Mouse (Mus musculus) heart, embryonic 11.5 days (tissue): ENCODE results near the gene Tmem136. TPM values are rescaled to one million over a fixed set of nuclear protein-coding genes. Genes with fewer than 3 reads are reported as not detected.
"Not testable (repeated sequence)": the region's sequence is repeated elsewhere in the genome, so short reads cannot be mapped to it uniquely, and the experiment has no call there.

Experiments
- ATAC-seq: fragments of 200-750 bp; cut with Nextera tagmentation; replicated peaks from 2 replicates; pipeline ENCODE4 v1.8.0; 2017; ENCODE audit warnings: moderate library complexity; ENCODE audit not compliant: insufficient number of reproducible peaks, low FRiP score, low TSS enrichment
- H3K27ac ChIP-seq: fragments of 300-500 bp; sonication (generic); 2 replicates; pipeline ENCODE4 v1.5.1; 2014; ENCODE audit warnings: mild to moderate bottlenecking, low read depth, low read length
- H3K27me3 ChIP-seq: fragments of 300-500 bp; sonication (generic); 2 replicates; pipeline ENCODE4 v1.6.1; 2014; ENCODE audit warnings: mild to moderate bottlenecking, low read length, mixed read lengths; ENCODE audit not compliant: control insufficient read depth, insufficient read depth
- H3K36me3 ChIP-seq: fragments of 300-500 bp; sonication (generic); 2 replicates; pipeline ENCODE4 v1.6.1; 2014; ENCODE audit warnings: mild to moderate bottlenecking, low read length, moderate library complexity, mixed read lengths; ENCODE audit not compliant: control insufficient read depth, insufficient read depth
- H3K4me1 ChIP-seq: fragments of 300-500 bp; sonication (generic); 2 replicates; pipeline ENCODE4 v1.6.1; 2014; ENCODE audit warnings: low read length; ENCODE audit not compliant: control insufficient read depth, insufficient read depth
- H3K4me2 ChIP-seq: fragments of 300-500 bp; sonication (generic); 2 replicates; pipeline ENCODE4 v1.6.1; 2014; ENCODE audit warnings: mild to moderate bottlenecking, moderate library complexity
- H3K4me3 ChIP-seq: fragments of 300-500 bp; sonication (generic); 2 replicates; pipeline ENCODE4 v1.5.1; 2014; ENCODE audit warnings: low read depth, low read length
- H3K9ac ChIP-seq: fragments of 300-500 bp; sonication (generic); 2 replicates; pipeline ENCODE4 v1.6.1; 2014; ENCODE audit warnings: mild to moderate bottlenecking, low read depth, low read length, moderate library complexity
- H3K9me3 ChIP-seq: fragments of 300-500 bp; sonication (generic); replicated peaks from 2 replicates; pipeline ENCODE4 v1.6.1; 2016; ENCODE audit warnings: low read length; ENCODE audit not compliant: control insufficient read depth
- WGBS: fragments of 180-500 bp; shearing (Covaris S2); extraction: QIAGEN DNeasy Blood & Tissue Kit; methylation state at CpG from one replicate; pipeline ENCODE4 v1.1.7; 2014; ENCODE audit not compliant: insufficient replicate concordance; 5-methylcytosine and 5-hydroxymethylcytosine counted together
- polyA plus RNA-seq: library from polyadenylated mRNA; unstranded; fragments of >200 nt; fragmentation: Nextera tagmentation; extraction: Ambion mirVana; gene quantifications from 2 replicates; pipeline ENCODE4 v1.2.1, GENCODE M21; 2014

Tmem136 gene
- polyA plus RNA-seq, 1 experiment from 2014 or later = 14.1 TPM

DNA sequence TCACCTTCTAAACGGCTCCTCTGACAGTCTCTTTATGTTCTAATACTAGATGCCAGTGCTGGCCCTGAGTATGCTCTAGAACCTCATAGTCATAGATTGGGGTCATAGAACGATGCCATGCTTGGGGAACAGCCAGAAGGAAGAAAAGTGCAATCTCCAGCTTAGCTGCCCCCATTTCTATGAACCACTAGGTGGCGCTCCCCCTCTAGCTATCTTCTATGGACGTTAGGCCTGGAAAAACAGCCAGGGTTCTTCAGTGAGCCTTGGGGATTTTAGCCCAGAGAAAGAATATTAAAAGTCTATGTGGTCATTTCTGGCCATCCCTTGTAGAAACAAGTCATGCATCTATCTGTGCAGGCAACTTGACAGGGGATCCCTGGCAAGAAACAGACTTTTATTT is 25.5 kb upstream of the Tmem136 start:
- no peak overlapping the region for H3K4me2 ChIP-seq
- H3K4me3 ChIP-seq = no peak overlapping the region
- WGBS = 8% methylated on average over 4 of the region's 4 CpGs
- H3K36me3 ChIP-seq = no peaks in the 10 kb centered on the region
- no peaks in the 10 kb centered on the region for H3K9me3 ChIP-seq
- no peak for ATAC-seq
- peaks cover 3% of the 10 kb centered on the region; the same call in 1 of the 2 replicates for H3K4me1 ChIP-seq
- no peak overlapping the region for H3K27ac ChIP-seq
- no peak overlapping the region for H3K9ac ChIP-seq
- H3K27me3 ChIP-seq = no peaks in the 10 kb centered on the region; the same call in 1 of the 2 replicates

DNA sequence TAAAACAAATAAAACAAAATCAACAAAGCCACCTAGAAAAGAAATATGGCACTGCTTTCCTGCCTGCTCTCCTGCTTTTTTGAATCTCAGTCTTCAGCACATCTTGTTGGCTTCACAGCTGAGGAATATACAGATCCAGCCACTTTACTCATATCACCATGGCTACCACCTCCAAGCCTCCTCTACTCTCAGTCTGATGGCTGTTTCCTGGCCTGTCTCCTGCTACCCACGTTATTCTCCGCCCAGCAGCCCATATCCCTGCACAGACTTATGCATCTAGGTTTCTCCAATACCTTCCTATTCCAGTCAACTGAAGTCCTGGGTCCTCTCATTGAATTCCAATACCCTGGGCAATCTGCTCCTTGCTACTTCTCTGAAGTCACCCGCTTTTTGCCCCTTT is 17.2 kb upstream of the Tmem136 start:
- Histone ChIP-seq H3K4me3 (no peak overlapping the region), H3K4me1 (no peaks in the 10 kb centered on the region), H3K9ac (no peak overlapping the region), H3K27ac (no peak overlapping the region), H3K9me3 (no peaks in the 10 kb centered on the region), H3K36me3 (no peaks in the 10 kb centered on the region), H3K4me2 (no peak overlapping the region), H3K27me3 (no peaks in the 10 kb centered on the region)
- 68% methylated on average over 3 of the region's 3 CpGs for WGBS
- no peak for ATAC-seq

- ATAC-seq = no peak
- WGBS = 31% methylated on average over 4 of the region's 4 CpGs
- no peak overlapping the region for H3K4me2 ChIP-seq
- H3K4me3 ChIP-seq = no peak overlapping the region
- no peaks in the 10 kb centered on the region for H3K27me3 ChIP-seq
- H3K4me1 ChIP-seq = no peaks in the 10 kb centered on the region
- H3K9ac ChIP-seq = no peak overlapping the region
- H3K9me3 ChIP-seq = no peaks in the 10 kb centered on the region
- no peak overlapping the region for H3K27ac ChIP-seq
- no peaks in the 10 kb centered on the region for H3K36me3 ChIP-seq
Observed at GRCm38 (mm10) chr9:43132380-43132779, 16.0 kb upstream of the Tmem136 start.

- Histone ChIP-seq H3K27me3 (no peaks in the 10 kb centered on the region), H3K4me1 (no peaks in the 10 kb centered on the region), H3K36me3 (no peaks in the 10 kb centered on the region), H3K4me2 (no peak overlapping the region), H3K4me3 (no peak overlapping the region), H3K27ac (no peak overlapping the region), H3K9ac (no peak overlapping the region), H3K9me3 (no peaks in the 10 kb centered on the region)
- 65% methylated on average over 5 of the region's 5 CpGs for WGBS
- no peak for ATAC-seq
Observed at GRCm38 (mm10) chr9:43131940-43132339, 15.6 kb upstream of the Tmem136 start.

DNA sequence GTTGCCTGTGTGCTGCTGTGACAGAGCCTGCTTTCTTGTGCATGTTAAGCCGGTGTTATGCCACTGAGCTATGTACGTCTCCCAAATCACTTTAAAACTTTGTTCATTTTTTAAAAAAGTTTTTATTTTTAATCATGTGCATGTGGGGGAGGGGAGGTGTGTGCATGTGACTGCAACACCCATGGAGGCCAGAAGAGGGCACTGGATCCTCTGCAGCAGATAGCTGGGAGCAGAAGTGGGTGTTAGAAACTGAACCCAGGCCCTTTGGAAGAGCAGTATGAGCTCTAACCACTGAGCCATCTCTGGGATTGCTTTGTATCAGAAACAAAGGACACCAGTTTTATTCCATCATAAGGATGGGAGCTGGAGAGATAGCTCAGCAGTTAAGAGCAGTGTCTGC is 14.3 kb upstream of the Tmem136 start:
- Histone ChIP-seq H3K27ac (no peak overlapping the region), H3K4me3 (no peak overlapping the region)
- WGBS = 92% methylated on average over 2 of the region's 2 CpGs

GRCm38 (mm10) chr9:43127101-43127787 is 10.9 kb upstream of the Tmem136 start:
- no peak overlapping the region for H3K27ac ChIP-seq
- 65% methylated on average over 10 of the region's 10 CpGs for WGBS
- H3K9me3 ChIP-seq = no peaks in the 10 kb centered on the region
- no peaks in the 10 kb centered on the region for H3K27me3 ChIP-seq
- no peak overlapping the region for H3K9ac ChIP-seq
- no peak for ATAC-seq
- no peak overlapping the region for H3K4me3 ChIP-seq
- H3K4me1 ChIP-seq = no peaks in the 10 kb centered on the region
- no peaks in the 10 kb centered on the region for H3K36me3 ChIP-seq
- no peak overlapping the region for H3K4me2 ChIP-seq

More for the DNA sequence above, 14.3 kb upstream of the Tmem136 start:
- Histone ChIP-seq H3K27me3 (no peaks in the 10 kb centered on the region), H3K9ac (no peak overlapping the region), H3K4me2 (no peak overlapping the region), H3K4me1 (no peaks in the 10 kb centered on the region), H3K36me3 (no peaks in the 10 kb centered on the region), H3K9me3 (no peaks in the 10 kb centered on the region)
- ATAC-seq = no peak

DNA sequence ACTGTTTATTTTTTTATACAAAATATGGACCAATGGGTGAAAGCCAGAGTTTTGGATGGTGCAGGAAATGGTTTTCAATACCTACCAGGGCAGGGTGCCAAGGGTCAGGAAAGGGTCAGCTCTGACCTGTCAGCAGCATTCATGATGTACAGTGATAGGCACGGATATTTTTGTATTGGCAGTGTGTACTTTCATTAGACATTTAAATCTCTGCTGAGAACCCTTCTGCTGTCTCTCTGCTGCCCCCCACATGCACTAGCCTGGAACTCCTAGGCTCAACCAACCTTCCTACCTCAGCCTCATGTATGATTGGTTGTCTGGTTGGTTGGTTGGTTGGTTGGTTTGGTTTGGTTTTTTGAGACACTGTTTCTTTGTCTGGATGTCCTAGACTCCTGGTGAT is 6.0 kb upstream of the Tmem136 start:
- Histone ChIP-seq H3K27ac (no peak overlapping the region), H3K9ac (no peak overlapping the region), H3K36me3 (no peaks in the 10 kb centered on the region), H3K4me1 (no peaks in the 10 kb centered on the region), H3K9me3 (no peaks in the 10 kb centered on the region), H3K4me3 (no peak overlapping the region), H3K4me2 (no peak overlapping the region), H3K27me3 (no peaks in the 10 kb centered on the region)
- ATAC-seq = no peak
- 33% methylated on average over 1 of the region's 1 CpGs for WGBS

DNA sequence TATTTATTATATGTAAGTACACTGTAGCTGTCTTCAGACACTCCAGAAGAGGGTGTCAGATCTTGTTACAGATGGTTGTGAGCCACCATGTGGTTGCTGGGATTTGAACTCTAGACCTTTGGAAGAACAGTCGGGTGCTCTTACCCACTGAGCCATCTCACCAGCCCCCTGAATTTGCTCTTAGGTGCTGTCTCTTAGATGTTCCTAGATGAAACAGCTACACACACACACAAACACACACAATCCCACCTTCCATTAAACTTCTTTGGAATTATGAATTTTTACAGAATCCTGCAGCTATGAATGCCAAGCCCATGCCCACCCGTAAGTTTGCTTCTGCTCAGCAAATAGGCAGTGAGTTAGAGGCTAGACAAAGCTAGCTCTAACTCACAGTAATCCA is 5.6 kb upstream of the Tmem136 start:
- H3K36me3 ChIP-seq, H3K9ac ChIP-seq, H3K4me2 ChIP-seq, H3K27ac ChIP-seq, H3K4me1 ChIP-seq, H3K4me3 ChIP-seq, ATAC-seq, H3K9me3 ChIP-seq, H3K27me3 ChIP-seq: not testable (repeated sequence)
- WGBS = 80% methylated on average over 2 of the region's 2 CpGs

DNA sequence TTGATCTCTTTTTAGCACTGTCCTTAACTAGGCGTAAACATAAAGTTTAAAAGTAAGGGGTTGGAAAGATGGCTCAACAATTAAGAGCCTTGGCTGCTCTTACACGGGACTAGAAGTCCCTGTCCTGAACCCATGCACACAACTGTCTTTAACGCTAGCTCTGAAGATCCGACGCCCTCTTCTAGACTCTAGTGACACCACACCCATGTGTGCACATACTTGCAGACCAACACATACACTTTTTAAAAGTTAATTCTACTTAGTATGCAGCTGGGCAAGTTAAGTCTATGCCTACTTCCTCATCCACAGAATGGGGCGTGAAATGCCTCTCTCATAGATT is 597 bp upstream of the Tmem136 start:
- Histone ChIP-seq H3K4me1 (0 out of 2 replicates have a peak, but pooled peaks cover 8% of the 10 kb centered on the region), H3K9me3 (no peaks in the 10 kb centered on the region), H3K4me2 (no peak overlapping the region), H3K9ac (no peak overlapping the region), H3K27ac (no peak overlapping the region), H3K4me3 (no peak overlapping the region), H3K36me3 (no peaks in the 10 kb centered on the region), H3K27me3 (no peaks in the 10 kb centered on the region)
- 81% methylated on average over 6 of the region's 6 CpGs for WGBS
- no peak for ATAC-seq
